Mouse (Mus musculus) midbrain, embryonic 15.5 days (tissue): ENCODE data around the gene Manba. TPM values are rescaled to one million over a fixed set of nuclear protein-coding genes. Genes with fewer than 3 reads are reported as not detected.

ENCODE experiments used
- ATAC-seq: fragments of 200-750 bp; cut with Nextera tagmentation; replicated peaks from 2 replicates; pipeline ENCODE4 v1.8.0; 2017; ENCODE audit warnings: moderate TSS enrichment
- H3K27ac ChIP-seq: fragments of 300-500 bp; sonication (generic); 2 replicates; pipeline ENCODE4 v1.5.1; 2015; ENCODE audit warnings: mild to moderate bottlenecking, inconsistent platforms
- H3K27me3 ChIP-seq: fragments of 300-500 bp; sonication (generic); replicated peaks from 2 replicates; pipeline ENCODE4 v1.6.1; 2015; ENCODE audit warnings: inconsistent platforms
- H3K36me3 ChIP-seq: fragments of 300-500 bp; sonication (generic); replicated peaks from 2 replicates; pipeline ENCODE4 v1.6.1; 2015; ENCODE audit warnings: inconsistent platforms
- H3K4me1 ChIP-seq: fragments of 300-500 bp; sonication (generic); 2 replicates; pipeline ENCODE4 v1.6.1; 2015; ENCODE audit warnings: inconsistent platforms
- H3K4me2 ChIP-seq: fragments of 300-500 bp; sonication (generic); 2 replicates; pipeline ENCODE4 v1.6.1; 2015; ENCODE audit warnings: inconsistent platforms, mild to moderate bottlenecking, moderate library complexity
- H3K4me3 ChIP-seq: fragments of 300-500 bp; sonication (generic); 2 replicates; pipeline ENCODE4 v1.5.1; 2015; ENCODE audit warnings: mild to moderate bottlenecking, inconsistent platforms
- H3K9ac ChIP-seq: fragments of 300-500 bp; sonication (generic); 2 replicates; pipeline ENCODE4 v1.6.1; 2015; ENCODE audit warnings: mild to moderate bottlenecking, inconsistent platforms
- H3K9me3 ChIP-seq: fragments of 300-500 bp; sonication (generic); 2 replicates; pipeline ENCODE4 v1.6.1; 2016; ENCODE audit warnings: inconsistent platforms
- WGBS: fragments of 180-500 bp; shearing (Covaris S2); methylation state at CpG from one replicate; pipeline ENCODE4 v1.1.7; 2015; ENCODE audit warnings: mixed read lengths; 5-methylcytosine and 5-hydroxymethylcytosine counted together
- polyA plus RNA-seq: library from polyadenylated mRNA; unstranded; fragments of >200 nt; fragmentation: Nextera tagmentation; extraction: Ambion mirVana; gene quantifications from 2 replicates; pipeline ENCODE4 v1.2.1, GENCODE M21; 2015

Manba gene
- polyA plus RNA-seq, 1 experiment from 2014 or later, result 8.5 TPM

GRCm38 (mm10) chr3:135594238-135594917, 109.0 kb downstream of the Manba start:
- no peaks in the 10 kb centered on the region for H3K9me3 ChIP-seq
- no peak overlapping the region for H3K27ac ChIP-seq
- H3K4me1 ChIP-seq, result no peaks in the 10 kb centered on the region
- 0 out of 2 replicates have a peak, but pooled peaks have one; percentile 9 for ATAC-seq
- H3K4me2 ChIP-seq, result no peak overlapping the region
- WGBS, result 81% methylated on average over 21 of the region's 21 CpGs
- H3K4me3 ChIP-seq, result no peak overlapping the region
- no peaks in the 10 kb centered on the region for H3K36me3 ChIP-seq
- no peak overlapping the region for H3K9ac ChIP-seq
- no peaks in the 10 kb centered on the region for H3K27me3 ChIP-seq

- Histone ChIP-seq H3K27ac (no peak overlapping the region; the same call in 1 of the 2 replicates), H3K4me1 (no peaks in the 10 kb centered on the region), H3K4me2 (no peak overlapping the region), H3K36me3 (no peaks in the 10 kb centered on the region), H3K9me3 (no peaks in the 10 kb centered on the region), H3K27me3 (no peaks in the 10 kb centered on the region), H3K9ac (no peak overlapping the region), H3K4me3 (no peak overlapping the region)
- 46% methylated on average over 4 of the region's 4 CpGs for WGBS
- no peak for ATAC-seq
These were observed 111.6 kb downstream of the Manba start for GRCm38 (mm10) chr3:135597014-135597413.

DNA sequence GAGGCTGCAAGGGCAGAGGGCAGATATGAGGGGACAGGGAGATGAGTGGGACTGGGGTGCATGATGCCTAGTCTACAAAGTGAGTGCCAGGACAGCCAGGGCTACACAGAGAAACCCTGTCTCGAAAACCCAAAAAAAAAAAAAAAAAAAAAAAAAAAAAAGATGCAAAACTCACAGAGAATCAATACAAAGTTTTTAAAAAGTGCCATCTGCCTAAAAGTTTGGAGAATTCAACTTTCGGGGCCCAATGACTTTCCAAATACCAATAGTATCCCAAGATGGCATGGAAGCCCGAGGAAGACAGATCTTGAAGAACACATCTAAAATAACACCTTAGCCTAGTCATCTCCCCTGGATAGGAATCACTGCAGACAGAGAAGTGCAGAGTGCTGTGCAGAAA, 112.9 kb downstream of the Manba start:
- Histone ChIP-seq H3K9me3 (no peaks in the 10 kb centered on the region), H3K4me2 (no peak overlapping the region), H3K27ac (no peak overlapping the region), H3K36me3 (no peaks in the 10 kb centered on the region), H3K9ac (no peak overlapping the region), H3K4me1 (no peaks in the 10 kb centered on the region), H3K4me3 (no peak overlapping the region), H3K27me3 (no peaks in the 10 kb centered on the region)
- 85% methylated on average over 3 of the region's 3 CpGs for WGBS
- ATAC-seq, result no peak

- no peak overlapping the region for H3K4me2 ChIP-seq
- 81% methylated on average over 10 of the region's 10 CpGs for WGBS
- no peak for ATAC-seq
- no peaks in the 10 kb centered on the region for H3K27me3 ChIP-seq
- H3K9me3 ChIP-seq, result no peaks in the 10 kb centered on the region
- H3K4me1 ChIP-seq, result no peaks in the 10 kb centered on the region
- no peak overlapping the region for H3K9ac ChIP-seq
- H3K27ac ChIP-seq, result no peak overlapping the region
- no peak overlapping the region for H3K4me3 ChIP-seq
- H3K36me3 ChIP-seq, result peaks cover 5% of the 10 kb centered on the region; the same call in 1 of the 2 replicates
These were observed 117.3 kb downstream of the Manba start for GRCm38 (mm10) chr3:135602731-135603130.

DNA sequence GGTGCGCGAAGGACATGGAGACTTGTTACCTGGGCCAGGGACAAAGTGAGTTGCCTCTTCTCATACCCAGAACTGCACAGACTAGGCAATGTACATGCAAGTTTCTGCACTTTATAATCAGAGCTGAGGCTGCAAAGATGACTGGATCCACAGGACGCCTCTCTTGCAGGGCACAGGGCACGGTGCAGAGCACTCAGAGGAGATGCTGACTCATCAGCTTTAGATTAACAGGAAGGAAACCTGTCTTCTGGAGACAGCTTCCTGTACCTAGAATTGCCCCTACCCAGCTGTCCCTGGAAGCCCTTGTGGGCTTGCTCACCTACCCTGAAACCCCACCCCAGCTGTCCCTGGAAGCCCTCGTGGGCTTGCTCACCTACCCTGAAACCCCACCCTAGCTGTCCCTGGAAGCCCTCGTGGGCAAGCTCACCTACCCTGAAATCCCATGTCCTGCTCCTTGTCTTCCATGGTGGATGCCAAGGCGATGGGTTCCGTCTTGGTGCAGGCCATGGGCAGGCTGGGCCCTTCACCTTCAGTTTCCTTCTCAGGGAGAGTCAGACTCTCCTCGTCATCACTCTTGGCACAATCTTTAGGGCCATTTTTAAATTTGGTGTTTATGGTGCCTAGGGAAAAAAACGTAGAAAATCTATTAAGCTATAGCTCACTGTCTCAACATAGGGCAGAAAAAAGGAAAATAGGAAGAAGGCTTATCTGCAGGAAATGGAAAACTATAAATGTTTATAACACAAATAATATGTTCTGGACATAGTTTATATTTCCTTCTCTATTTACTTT, 119.4 kb downstream of the Manba start:
- Histone ChIP-seq H3K4me2 (no peak overlapping the region), H3K9ac (no peak overlapping the region), H3K36me3 (peaks cover 5% of the 10 kb centered on the region; the same call in 1 of the 2 replicates), H3K27me3 (no peaks in the 10 kb centered on the region), H3K4me1 (peaks cover 2% of the 10 kb centered on the region; the same call in 1 of the 2 replicates), H3K27ac (no peak overlapping the region), H3K9me3 (no peaks in the 10 kb centered on the region), H3K4me3 (no peak overlapping the region)
- ATAC-seq, result no peak
- 90% methylated on average over 10 of the region's 10 CpGs for WGBS

- Histone ChIP-seq H3K4me1 (peaks cover 7% of the 10 kb centered on the region), H3K27me3 (no peaks in the 10 kb centered on the region), H3K36me3 (peaks cover 5% of the 10 kb centered on the region; the same call in 1 of the 2 replicates), H3K9ac (no peak overlapping the region), H3K27ac (no peak overlapping the region), H3K9me3 (no peaks in the 10 kb centered on the region), H3K4me3 (no peak overlapping the region), H3K4me2 (no peak overlapping the region)
- WGBS, result 64% methylated on average over 4 of the region's 4 CpGs
- no peak for ATAC-seq
These were observed 120.1 kb downstream of the Manba start for GRCm38 (mm10) chr3:135605474-135605873.

GRCm38 (mm10) chr3:135606592-135606991, 121.2 kb downstream of the Manba start:
- WGBS, result 87% methylated on average over 8 of the region's 8 CpGs
- Histone ChIP-seq H3K9ac (no peak overlapping the region), H3K4me1 (peaks cover 10% of the 10 kb centered on the region), H3K4me3 (no peak overlapping the region), H3K9me3 (no peaks in the 10 kb centered on the region), H3K27ac (no peak overlapping the region), H3K4me2 (no peak overlapping the region), H3K27me3 (no peaks in the 10 kb centered on the region), H3K36me3 (peaks cover 5% of the 10 kb centered on the region; the same call in 1 of the 2 replicates)
- no peak for ATAC-seq

DNA sequence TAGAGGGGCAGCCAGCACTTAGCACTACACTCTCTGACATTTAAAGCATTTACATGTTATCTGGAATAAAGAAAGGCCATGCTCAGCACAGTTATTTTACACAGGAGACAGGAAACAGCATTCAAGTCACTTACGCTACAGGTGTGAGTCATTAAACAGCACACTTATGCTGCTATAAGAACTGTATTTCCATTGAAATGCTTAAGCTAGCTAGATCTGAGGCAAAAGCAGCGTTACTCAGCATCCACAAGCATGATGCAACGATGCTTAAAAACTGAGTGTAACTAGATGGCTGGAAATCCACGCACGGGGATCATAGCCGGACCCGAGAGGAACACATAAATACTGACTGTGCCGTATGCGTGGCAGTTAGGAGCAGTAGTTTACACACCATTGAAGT, 121.6 kb downstream of the Manba start:
- no peak overlapping the region for H3K9ac ChIP-seq
- no peaks in the 10 kb centered on the region for H3K9me3 ChIP-seq
- peaks cover 5% of the 10 kb centered on the region; the same call in 1 of the 2 replicates for H3K36me3 ChIP-seq
- no peak overlapping the region for H3K27ac ChIP-seq
- peaks cover 10% of the 10 kb centered on the region for H3K4me1 ChIP-seq
- no peaks in the 10 kb centered on the region for H3K27me3 ChIP-seq
- 91% methylated on average over 9 of the region's 9 CpGs for WGBS
- no peak for ATAC-seq
- H3K4me2 ChIP-seq, result no peak overlapping the region
- no peak overlapping the region for H3K4me3 ChIP-seq

DNA sequence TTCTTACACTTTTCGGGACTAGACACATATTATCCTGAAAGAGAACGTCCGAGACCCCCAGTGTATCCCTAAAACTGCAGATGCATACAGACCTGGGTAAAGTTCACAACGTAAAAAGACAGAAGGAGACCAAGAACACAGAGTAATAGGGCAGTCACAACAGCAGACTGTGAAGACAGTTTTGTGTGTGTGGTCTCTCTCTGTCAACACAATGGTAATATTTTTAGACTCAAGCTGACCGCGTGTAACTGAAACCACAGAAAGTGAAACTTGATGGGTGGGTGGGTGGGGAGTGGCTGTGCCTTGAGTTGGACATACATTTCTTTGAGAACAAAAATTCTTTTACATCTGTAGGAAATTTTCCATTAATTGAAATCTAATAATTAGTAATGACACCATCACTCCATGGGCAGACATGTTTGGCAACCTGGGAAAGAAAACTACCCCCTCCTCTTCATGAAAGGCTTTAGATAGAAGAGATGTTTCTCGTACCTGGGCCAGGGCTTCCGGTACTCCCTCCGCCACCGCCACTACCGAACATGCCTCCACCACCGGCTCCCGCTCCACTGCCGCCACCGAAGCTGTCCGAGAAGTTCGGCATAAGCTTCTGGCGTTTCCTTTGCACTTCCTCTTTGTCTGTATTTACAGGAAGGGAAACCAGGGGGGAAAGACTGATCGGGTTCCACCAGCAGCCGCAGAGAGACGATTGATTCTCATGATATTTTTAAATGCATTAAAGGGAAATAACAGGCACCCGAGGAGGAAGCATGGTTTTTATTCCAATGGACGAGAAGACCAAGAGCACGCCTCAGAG, 122.5 kb downstream of the Manba start:
- Histone ChIP-seq H3K27me3 (no peaks in the 10 kb centered on the region), H3K9ac (no peak overlapping the region), H3K4me1 (peaks cover 10% of the 10 kb centered on the region)

GRCm38 (mm10) chr3:135610221-135610620, 124.8 kb downstream of the Manba start:
- H3K4me1 ChIP-seq, result peaks cover 10% of the 10 kb centered on the region
- H3K27me3 ChIP-seq, result no peaks in the 10 kb centered on the region
- WGBS, result 21% methylated on average over 3 of the region's 3 CpGs
- H3K27ac ChIP-seq, result peak overlapping the region; percentile 74
- peaks cover 13% of the 10 kb centered on the region; the same call in 1 of the 2 replicates for H3K36me3 ChIP-seq
- H3K9ac ChIP-seq, result no peak overlapping the region
- H3K4me2 ChIP-seq, result no peak overlapping the region
- no peak overlapping the region for H3K4me3 ChIP-seq
- peak; percentile 93 for ATAC-seq
- H3K9me3 ChIP-seq, result no peaks in the 10 kb centered on the region

More for the DNA sequence above, 122.5 kb downstream of the Manba start:
- Histone ChIP-seq H3K36me3 (peaks cover 5% of the 10 kb centered on the region; the same call in 1 of the 2 replicates), H3K9me3 (no peaks in the 10 kb centered on the region), H3K27ac (no peak overlapping the region), H3K4me3 (no peak overlapping the region), H3K4me2 (no peak overlapping the region)
- no peak for ATAC-seq
- 92% methylated on average over 24 of the region's 24 CpGs for WGBS

GRCm38 (mm10) chr3:135614376-135614775, 129.0 kb downstream of the Manba start:
- WGBS, result 78% methylated on average over 3 of the region's 3 CpGs

DNA sequence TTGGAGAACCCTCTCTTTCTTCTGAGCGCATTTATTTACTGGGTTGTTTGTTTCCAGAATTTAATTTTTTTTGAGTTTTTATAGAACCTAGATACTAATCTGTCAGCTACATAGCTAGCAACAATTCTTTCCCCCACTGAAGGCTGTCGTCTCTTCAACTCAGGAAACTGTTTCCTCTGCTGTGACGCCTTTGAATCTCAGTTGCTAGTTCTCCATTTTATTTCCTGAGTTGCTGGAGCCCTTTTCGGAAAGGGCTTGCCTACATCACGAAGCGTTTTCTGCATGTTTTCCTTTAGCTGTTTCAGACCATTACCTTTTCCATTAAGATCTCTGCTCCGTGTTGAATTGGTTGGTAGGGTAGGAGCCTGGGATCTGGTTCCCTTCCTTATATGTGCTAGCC, 131.3 kb downstream of the Manba start:
- no peak for ATAC-seq
- H3K36me3 ChIP-seq, result peaks cover 9% of the 10 kb centered on the region; the same call in 1 of the 2 replicates

More at GRCm38 (mm10) chr3:135614376-135614775, 129.0 kb downstream of the Manba start:
- no peaks in the 10 kb centered on the region for H3K27me3 ChIP-seq
- H3K36me3 ChIP-seq, result peaks cover 9% of the 10 kb centered on the region; the same call in 1 of the 2 replicates
- H3K4me3 ChIP-seq, result no peak overlapping the region
- H3K4me1 ChIP-seq, result peaks cover 10% of the 10 kb centered on the region
- no peak overlapping the region for H3K9ac ChIP-seq
- H3K9me3 ChIP-seq, result no peaks in the 10 kb centered on the region
- ATAC-seq, result no peak
- no peak overlapping the region for H3K27ac ChIP-seq
- H3K4me2 ChIP-seq, result no peak overlapping the region

More for the DNA sequence above, 131.3 kb downstream of the Manba start:
- no peak overlapping the region for H3K27ac ChIP-seq
- no peak overlapping the region for H3K9ac ChIP-seq
- no peak overlapping the region for H3K4me3 ChIP-seq
- H3K4me2 ChIP-seq, result no peak overlapping the region
- no peaks in the 10 kb centered on the region for H3K27me3 ChIP-seq
- WGBS, result 91% methylated on average over 7 of the region's 7 CpGs
- H3K9me3 ChIP-seq, result no peaks in the 10 kb centered on the region
- no peaks in the 10 kb centered on the region for H3K4me1 ChIP-seq
